Comparison of ENCODE assay signal across 8 mouse cellular contexts in the genomic region with DNA sequence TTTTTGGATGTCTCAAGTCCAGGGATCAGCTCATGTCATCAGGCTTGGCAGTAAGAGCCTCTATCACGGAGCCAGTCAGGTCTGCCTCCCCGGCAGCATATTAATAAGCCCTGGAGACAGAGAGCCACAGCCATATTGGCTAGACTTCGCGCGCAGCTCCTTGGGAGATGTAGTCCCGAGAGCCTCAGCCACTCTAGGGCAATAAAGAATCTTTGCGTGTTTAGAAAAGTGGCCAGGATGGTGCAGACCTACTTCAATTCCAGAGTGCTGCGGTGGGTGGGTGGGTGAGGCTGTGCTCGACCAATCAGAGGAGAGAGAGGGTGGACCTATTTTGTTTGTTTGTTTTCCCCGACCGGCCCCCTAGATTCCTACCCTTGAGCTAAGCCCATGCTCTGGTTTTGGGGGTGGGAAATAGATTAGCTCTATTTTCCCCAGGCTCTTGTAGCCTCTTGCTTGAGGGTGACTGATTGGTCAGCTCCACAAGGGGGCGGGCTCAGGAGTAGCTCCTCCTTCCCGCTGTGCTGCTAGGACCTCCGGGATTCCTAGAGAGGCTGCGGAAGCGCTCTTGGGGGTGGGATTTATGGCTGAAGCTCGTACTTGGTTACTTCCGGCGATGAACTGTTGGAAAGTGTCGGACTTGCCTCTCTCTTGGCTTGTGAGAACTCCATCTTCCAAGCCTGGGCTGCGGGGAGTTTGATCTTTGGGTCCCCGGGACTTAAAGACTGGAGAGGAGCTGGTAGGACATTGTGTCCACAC. TPM values are rescaled to one million over a fixed set of nuclear protein-coding genes. Genes with fewer than 3 reads are reported as not detected.
DNase-seq lines count a peak whose midpoint lies in the region; ATAC-seq and TF ChIP-seq lines count a peak whose summit lies in the region.

A gene (plus strand): TSS at position 627 of the 756 bp plus-strand sequence.

- WGBS in kidney, embryonic 14.5 days, result under 1% methylated on average over 22 of the region's 22 CpGs
- under 1% methylated on average over 22 of the region's 22 CpGs for WGBS in limb, embryonic 15.5 days

- H3K27ac ChIP-seq in bone marrow macrophage, adult 2 months (ENCODE audit: insufficient read depth, low read depth, low read length), result peak within 1 kb of the TSS; percentile 72
- H3K27ac ChIP-seq in embryonic fibroblast, embryonic 13.5 days (ENCODE audit: insufficient read depth, low read length), result peak within 1 kb of the TSS; percentile 84
- H3K27ac ChIP-seq in kidney, embryonic 14.5 days (ENCODE audit: low read depth, low read length), result peak within 1 kb of the TSS; percentile 85
- H3K27ac ChIP-seq in limb, embryonic 15.5 days, result peak within 1 kb of the TSS; percentile 88

- ATAC-seq in kidney, embryonic 14.5 days (ENCODE audit: low FRiP score, low TSS enrichment), result peak; percentile 98
- peak; percentile 97 for ATAC-seq in limb, embryonic 15.5 days (ENCODE audit: insufficient number of reproducible peaks, low FRiP score, low TSS enrichment, low read depth)

- H3K4me1 ChIP-seq in bone marrow macrophage, adult 2 months (ENCODE audit: control insufficient read depth, insufficient read depth, low read length), result peaks cover 12% of the 10 kb centered on the region
- H3K4me1 ChIP-seq in embryonic fibroblast, embryonic 13.5 days (ENCODE audit: control insufficient read depth, insufficient read depth, low read length), result no peaks in the 10 kb centered on the region; the same call in 1 of the 2 replicates
- H3K4me1 ChIP-seq in kidney, embryonic 14.5 days (ENCODE audit: control insufficient read depth, insufficient read depth, low read length), result peaks cover 15% of the 10 kb centered on the region
- H3K4me1 ChIP-seq in limb, embryonic 15.5 days, result peaks cover 24% of the 10 kb centered on the region

- peak within 1 kb of the TSS; percentile 78 for H3K4me3 ChIP-seq in bone marrow macrophage, adult 2 months (ENCODE audit: insufficient read depth, low read length)
- H3K4me3 ChIP-seq in embryonic fibroblast, embryonic 13.5 days (ENCODE audit: insufficient read depth, low read length), result peak within 1 kb of the TSS; percentile 79
- H3K4me3 ChIP-seq in kidney, embryonic 14.5 days (ENCODE audit: low read length), result peak within 1 kb of the TSS; percentile 56
- H3K4me3 ChIP-seq in limb, embryonic 15.5 days, result peak within 1 kb of the TSS; percentile 64

- H3K9ac ChIP-seq in kidney, embryonic 14.5 days (ENCODE audit: low read depth, low read length), result peak within 1 kb of the TSS; percentile 61; the same call in 1 of the 2 replicates
- H3K9ac ChIP-seq in limb, embryonic 15.5 days, result peak within 1 kb of the TSS; percentile 61

- no peaks in the 10 kb centered on the region for H3K27me3 ChIP-seq in kidney, embryonic 14.5 days (ENCODE audit: control insufficient read depth, insufficient read depth, low read length)
- no peaks in the 10 kb centered on the region for H3K27me3 ChIP-seq in limb, embryonic 15.5 days

- peak; percentile 97 for DNase-seq in A20 (ENCODE audit: low read depth, low spot score)
- DNase-seq in heart, adult 9 months (ENCODE audit: low spot score in 2 of 2), result peak; percentile 99
- DNase-seq in monocyte, adult 2 months (ENCODE audit: low read depth in 1 of 2, low spot score in 2 of 2), result peak; percentile 92 to 93
- peak; percentile 97 for DNase-seq in spleen, postnatal 36 days (ENCODE audit: low spot score in 2 of 2)

- no peaks in the 10 kb centered on the region for H3K9me3 ChIP-seq in kidney, embryonic 14.5 days (ENCODE audit: control insufficient read depth, low read length)
- H3K9me3 ChIP-seq in limb, embryonic 15.5 days, result no peaks in the 10 kb centered on the region

- H3K36me3 ChIP-seq in kidney, embryonic 14.5 days (ENCODE audit: control insufficient read depth, insufficient read depth, low read length), result peaks cover 11% of the 10 kb centered on the region; the same call in 1 of the 2 replicates
- peaks cover 14% of the 10 kb centered on the region; the same call in 1 of the 2 replicates for H3K36me3 ChIP-seq in limb, embryonic 15.5 days

- no peak for TF ChIP-seq CTCF in bone marrow macrophage, adult 2 months (IDR thresholded peaks at IDR 0.05; ENCODE audit: low read depth, low read length)
- TF ChIP-seq CTCF in embryonic fibroblast, embryonic 13.5 days (IDR thresholded peaks at IDR 0.05; ENCODE audit: borderline replicate concordance, insufficient read depth, low read length), result no peak

- peak; percentile 1; the same call in 1 of the 2 replicates for TF ChIP-seq POLR2A in bone marrow macrophage, adult 2 months (IDR thresholded peaks at IDR 0.05; ENCODE audit: borderline replicate concordance, low read depth, low read length)
- TF ChIP-seq POLR2A in embryonic fibroblast, embryonic 13.5 days (IDR thresholded peaks at IDR 0.05; ENCODE audit: low read depth, low read length), result peak; percentile 88

- peak within 1 kb of the TSS; percentile 51 for H3K4me2 ChIP-seq in kidney, embryonic 14.5 days (replicated peaks; ENCODE audit: low read depth, low read length)
- H3K4me2 ChIP-seq in limb, embryonic 15.5 days, result peak within 1 kb of the TSS; percentile 64

RNA-seq across cellular contexts. Expression of the gene that starts here (rescaled TPM):
- 7.8 and 9.5 TPM in 2 replicates for polyA plus RNA-seq in bone marrow macrophage, adult 2 months (2012; ENCODE audit: insufficient read depth, insufficient read length, missing spikeins)
- polyA plus RNA-seq in embryonic fibroblast, embryonic 13.5 days (2011; ENCODE audit: insufficient read length, low read depth, missing spikeins), result 7.6 and 10.4 TPM in 2 replicates
- polyA plus RNA-seq in kidney, embryonic 14.5 days (2014; fragmentation: Nextera tagmentation; extraction: Ambion mirVana), result 9.6 and 13.6 TPM in 2 replicates
- 13.3 and 13.6 TPM in 2 replicates for polyA plus RNA-seq in limb, embryonic 15.5 days (2015; fragmentation: Nextera tagmentation; extraction: Ambion mirVana)

Comparison
In these comparisons a context has a peak if more than half of its experiments do, and no peak if none do; other contexts are left out.
1. Peak in every context shown above with its lines: DNase-seq, ATAC-seq, H3K4me3 ChIP-seq and H3K27ac ChIP-seq.